Mouse (Mus musculus) G1E (cell line): Measurements from ENCODE around the gene Me1. TPM values are rescaled to one million over a fixed set of nuclear protein-coding genes. Genes with fewer than 3 reads are reported as not detected.

Experiments used
- ATAC-seq: 2 replicates; pipeline ENCODE4 v1.8.0; 2016; ENCODE audit warnings: mild to moderate bottlenecking; ENCODE audit not compliant: insufficient number of reproducible peaks, poor library complexity, low FRiP score, severe bottlenecking; ENCODE audit errors: extremely low read depth
- DNase-seq: peaks from one replicate; pipeline ENCODE4 v3.0.0; 2012; ENCODE audit warnings: low spot score
- H3K27me3 ChIP-seq: 2 replicates; pipeline ENCODE4 v1.6.1; 2012; ENCODE audit warnings: mild to moderate bottlenecking, low read length, inconsistent platforms; ENCODE audit not compliant: insufficient read depth
- H3K36me3 ChIP-seq: replicated peaks from 2 replicates; pipeline ENCODE3; 2012; ENCODE audit warnings: mild to moderate bottlenecking, inconsistent platforms
- H3K4me1 ChIP-seq: 2 replicates; pipeline ENCODE4 v1.6.1; 2012; ENCODE audit warnings: low read depth, low read length, inconsistent platforms, mixed read lengths; ENCODE audit not compliant: insufficient read depth
- H3K4me3 ChIP-seq: 2 replicates; pipeline ENCODE4 v1.5.1; 2012; ENCODE audit warnings: low read depth, mild to moderate bottlenecking, inconsistent platforms, low read length, moderate library complexity, mixed read lengths
- H3K9me3 ChIP-seq: replicated peaks from 2 replicates; pipeline ENCODE4 v1.6.1; 2012; ENCODE audit warnings: inconsistent platforms
- CTCF ChIP-seq: IDR thresholded peaks from 2 replicates; pipeline ENCODE4 v1.5.1; 2012; ENCODE audit warnings: low read depth, low read length, inconsistent platforms, mixed read lengths
- GATA1 ChIP-seq: IDR thresholded peaks from 2 replicates; pipeline ENCODE4 v1.6.1; 2012; ENCODE audit warnings: borderline replicate concordance, low read length, inconsistent platforms, mixed read lengths
- GATA2 ChIP-seq: IDR thresholded peaks from 2 replicates; pipeline ENCODE4 v1.6.1; 2012; ENCODE audit warnings: low read depth, low read length, inconsistent platforms, borderline replicate concordance
- POLR2AphosphoS5 ChIP-seq: IDR thresholded peaks from 2 replicates; pipeline ENCODE4 v1.6.1; 2012; ENCODE audit warnings: low read depth, low read length, inconsistent platforms; ENCODE audit not compliant: insufficient replicate concordance
- TAL1 ChIP-seq: conservative IDR thresholded peaks from 2 replicates; pipeline ENCODE4 v1.6.1; 2012; ENCODE audit warnings: low read depth, low read length, inconsistent platforms, mixed read lengths
- polyA plus RNA-seq: library from polyadenylated mRNA; stranded (reverse); fragments of >175 nt; gene quantifications from 2 replicates; pipeline ENCODE4 v1.2.3, GENCODE M21; 2012
- total RNA-seq, 2 experiments: library from RNA; stranded (forward) in 1 of 2; stranded (reverse) in 1 of 2; fragments of 200-1000 nt in 1 of 2; fragments of >200 nt in 1 of 2; fragmentation: Nextera tagmentation in 1 of 2; gene quantifications; 2 replicates each; pipeline ENCODE4 v1.2.3; 2014 to 2017

Me1 gene
- total and polyA plus RNA-seq, 3 experiments = 1.7 to 3.1 (median 2.1) TPM

- Histone ChIP-seq H3K27me3 (no peaks in the 10 kb centered on the region), H3K4me3 (no peak overlapping the region), H3K4me1 (no peaks in the 10 kb centered on the region), H3K36me3 (no peaks in the 10 kb centered on the region), H3K9me3 (no peaks in the 10 kb centered on the region)
- ATAC-seq (no peak), DNase-seq (no peak)
- TF ChIP-seq POLR2AphosphoS5 (no peak), GATA1 (no peak), CTCF (no peak), TAL1 (no peak), GATA2 (no peak)
These were observed 43.6 kb downstream of the Me1 start for GRCm38 (mm10) chr9:86652194-86652593.

GRCm38 (mm10) chr9:86651254-86651653 lies 44.5 kb downstream of the Me1 start:
- DNase-seq (no peak), ATAC-seq (no peak)
- TF ChIP-seq TAL1 (no peak), GATA2 (no peak), CTCF (no peak), GATA1 (no peak), POLR2AphosphoS5 (no peak)
- Histone ChIP-seq H3K9me3 (no peaks in the 10 kb centered on the region), H3K4me3 (no peak overlapping the region), H3K4me1 (no peaks in the 10 kb centered on the region), H3K36me3 (no peaks in the 10 kb centered on the region), H3K27me3 (no peaks in the 10 kb centered on the region)

GRCm38 (mm10) chr9:86650822-86651221 lies 44.9 kb downstream of the Me1 start:
- no peak for ATAC-seq
- TF ChIP-seq GATA1 = no peak
- TF ChIP-seq GATA2 = no peak
- no peak for TF ChIP-seq CTCF
- no peak for TF ChIP-seq TAL1
- TF ChIP-seq POLR2AphosphoS5 = no peak

GRCm38 (mm10) chr9:86647931-86648550 lies 47.7 kb downstream of the Me1 start:
- Histone ChIP-seq H3K4me1 (no peaks in the 10 kb centered on the region), H3K27me3 (no peaks in the 10 kb centered on the region), H3K4me3 (no peak overlapping the region), H3K9me3 (no peaks in the 10 kb centered on the region), H3K36me3 (no peaks in the 10 kb centered on the region)
- no peak for TF ChIP-seq POLR2AphosphoS5
- TF ChIP-seq GATA1 = no peak
- no peak for TF ChIP-seq GATA2
- TF ChIP-seq TAL1 = no peak
- no peak for TF ChIP-seq CTCF
- ATAC-seq (no peak), DNase-seq (no peak)

More at GRCm38 (mm10) chr9:86650822-86651221, 44.9 kb downstream of the Me1 start:
- H3K9me3 ChIP-seq = no peaks in the 10 kb centered on the region
- H3K27me3 ChIP-seq = no peaks in the 10 kb centered on the region
- no peak overlapping the region for H3K4me3 ChIP-seq
- no peak for DNase-seq
- H3K36me3 ChIP-seq = no peaks in the 10 kb centered on the region
- H3K4me1 ChIP-seq = no peaks in the 10 kb centered on the region

GRCm38 (mm10) chr9:86646807-86647206 lies 48.9 kb downstream of the Me1 start:
- Histone ChIP-seq H3K4me1 (no peaks in the 10 kb centered on the region), H3K9me3 (no peaks in the 10 kb centered on the region), H3K36me3 (no peaks in the 10 kb centered on the region), H3K27me3 (no peaks in the 10 kb centered on the region), H3K4me3 (no peak overlapping the region)
- TF ChIP-seq CTCF = no peak
- no peak for TF ChIP-seq GATA1
- TF ChIP-seq POLR2AphosphoS5 = no peak
- no peak for TF ChIP-seq GATA2
- TF ChIP-seq TAL1 = no peak
- no peak for DNase-seq
- no peak for ATAC-seq

- no peak for TF ChIP-seq POLR2AphosphoS5
- TF ChIP-seq GATA2 = no peak
- TF ChIP-seq CTCF = no peak
- TF ChIP-seq GATA1 = no peak
- TF ChIP-seq TAL1 = no peak
- H3K9me3 ChIP-seq = no peaks in the 10 kb centered on the region
- no peak for ATAC-seq
- H3K27me3 ChIP-seq = no peaks in the 10 kb centered on the region
- H3K4me1 ChIP-seq = no peaks in the 10 kb centered on the region
- no peak for DNase-seq
- H3K36me3 ChIP-seq = no peaks in the 10 kb centered on the region
- no peak overlapping the region for H3K4me3 ChIP-seq
These were observed 52.3 kb downstream of the Me1 start for GRCm38 (mm10) chr9:86643497-86643896.
